Mouse (Mus musculus): ENCODE data around the gene Golga2. TPM values are rescaled to one million over a fixed set of nuclear protein-coding genes. Genes with fewer than 3 reads are reported as not detected.

Gene Golga2
- polyA plus RNA-seq, 1 experiment from 2014 or later = 27.2 TPM

DNA sequence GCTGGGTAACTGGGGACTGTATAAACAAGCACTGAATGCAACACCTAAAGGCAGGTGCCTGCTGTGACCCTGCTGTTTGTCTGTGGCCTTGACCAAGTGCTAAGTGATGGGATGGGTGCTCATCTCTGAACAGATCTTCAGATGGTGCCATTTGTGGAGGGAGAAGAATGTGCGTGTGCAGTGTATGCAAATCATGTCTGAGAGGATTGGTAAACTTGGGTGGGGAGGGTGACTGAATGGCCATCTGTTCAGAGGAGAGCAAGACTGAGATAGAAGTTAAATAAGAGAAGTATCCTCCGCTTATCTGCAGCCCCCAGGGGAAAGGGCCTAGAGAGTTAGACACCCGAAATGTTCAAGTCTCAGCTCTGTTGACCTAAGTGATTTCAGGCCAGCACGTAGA is 12.3 kb downstream of the Golga2 start:
- whole genome bisulfite sequencing = 87% methylated on average over 4 of the region's 4 CpGs
- Histone ChIP-seq H3K9me3 (ENCODE audit: control insufficient read depth, low read length) (no peaks in the 10 kb centered on the region), H3K4me1 (ENCODE audit: control insufficient read depth, insufficient read depth, low read length) (no peaks in the 10 kb centered on the region), H3K27ac (replicated peaks; ENCODE audit: low read depth, low read length) (no peak overlapping the region), H3K4me2 (ENCODE audit: low read depth, low read length) (no peak overlapping the region), H3K36me3 (ENCODE audit: control insufficient read depth, insufficient read depth, low read length) (peaks cover 76% of the 10 kb centered on the region), H3K4me3 (ENCODE audit: low read depth, low read length) (no peak overlapping the region), H3K9ac (ENCODE audit: low read depth, low read length) (no peak overlapping the region), H3K27me3 (replicated peaks; ENCODE audit: control insufficient read depth, insufficient read depth, low read length) (no peaks in the 10 kb centered on the region)
- DNase-seq (ENCODE audit: low spot score) = no peak
- no peak for ATAC-seq (ENCODE audit: low read depth)

DNA sequence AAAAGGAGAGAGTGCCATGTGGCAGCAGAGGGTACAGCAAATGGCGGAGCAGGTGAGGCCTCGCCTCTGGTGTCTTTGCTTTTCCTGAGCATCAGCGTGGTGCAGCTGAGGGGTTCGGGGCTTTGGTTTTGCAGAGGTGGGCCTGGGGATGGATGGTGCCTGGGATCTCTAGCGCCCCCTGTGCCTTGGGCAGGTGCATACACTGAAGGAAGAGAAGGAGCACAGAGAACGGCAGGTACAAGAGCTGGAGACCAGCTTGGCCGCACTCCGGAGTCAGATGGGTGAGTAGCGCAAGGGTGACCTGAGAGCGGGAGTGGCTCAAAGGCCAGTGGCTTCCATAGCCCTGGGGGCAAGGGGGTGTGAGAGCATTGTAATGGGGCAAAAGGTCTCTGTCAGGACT is 15.8 kb downstream of the Golga2 start:
- H3K9ac ChIP-seq (ENCODE audit: low read depth, low read length) = no peak overlapping the region
- H3K4me1 ChIP-seq (ENCODE audit: control insufficient read depth, insufficient read depth, low read length) = no peaks in the 10 kb centered on the region
- no peak overlapping the region for H3K27ac ChIP-seq (replicated peaks; ENCODE audit: low read depth, low read length)
- 93% methylated on average over 9 of the region's 10 CpGs for WGBS
- ATAC-seq (ENCODE audit: low read depth) = no peak
- no peak overlapping the region for H3K4me3 ChIP-seq (ENCODE audit: low read depth, low read length)
- DNase-seq (ENCODE audit: low spot score) = no peak
- H3K9me3 ChIP-seq (ENCODE audit: control insufficient read depth, low read length) = no peaks in the 10 kb centered on the region
- H3K4me2 ChIP-seq (ENCODE audit: low read depth, low read length) = no peak overlapping the region
- peaks cover 99% of the 10 kb centered on the region for H3K36me3 ChIP-seq (ENCODE audit: control insufficient read depth, insufficient read depth, low read length)
- H3K27me3 ChIP-seq (replicated peaks; ENCODE audit: control insufficient read depth, insufficient read depth, low read length) = no peaks in the 10 kb centered on the region

DNA sequence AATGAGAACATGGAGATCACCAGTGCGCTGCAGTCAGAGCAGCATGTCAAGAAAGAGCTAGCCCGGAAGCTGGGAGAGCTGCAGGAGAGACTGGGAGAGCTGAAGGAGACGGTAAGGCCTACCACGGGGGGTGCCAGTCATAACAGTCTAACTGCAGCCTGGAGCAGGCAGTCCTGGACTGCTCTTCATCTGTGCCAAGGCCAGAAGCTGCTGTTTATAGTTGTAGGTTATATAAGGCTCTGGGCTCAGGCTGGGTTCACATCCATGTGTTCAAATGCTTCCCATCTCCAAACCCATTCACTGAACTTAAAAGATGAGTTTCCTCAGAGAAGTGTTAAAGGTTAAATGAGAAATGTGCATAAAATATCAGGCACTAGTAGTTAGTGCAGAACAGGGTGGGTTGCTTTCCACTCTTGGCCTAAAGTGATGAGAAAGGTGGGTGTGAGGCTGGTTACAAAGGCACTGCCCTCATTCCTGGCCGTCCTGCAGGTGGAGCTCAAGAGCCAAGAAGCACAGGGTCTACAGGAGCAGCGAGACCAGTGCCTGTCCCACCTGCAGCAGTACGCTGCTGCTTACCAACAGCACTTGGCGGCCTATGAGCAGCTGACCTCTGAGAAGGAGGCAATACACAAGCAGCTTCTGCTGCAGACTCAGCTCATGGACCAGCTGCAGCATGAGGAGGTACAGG is 17.1 kb downstream of the Golga2 start:
- no peaks in the 10 kb centered on the region for H3K27me3 ChIP-seq (replicated peaks; ENCODE audit: control insufficient read depth, insufficient read depth, low read length)
- WGBS = 55% methylated on average over 8 of the region's 8 CpGs

DNA sequence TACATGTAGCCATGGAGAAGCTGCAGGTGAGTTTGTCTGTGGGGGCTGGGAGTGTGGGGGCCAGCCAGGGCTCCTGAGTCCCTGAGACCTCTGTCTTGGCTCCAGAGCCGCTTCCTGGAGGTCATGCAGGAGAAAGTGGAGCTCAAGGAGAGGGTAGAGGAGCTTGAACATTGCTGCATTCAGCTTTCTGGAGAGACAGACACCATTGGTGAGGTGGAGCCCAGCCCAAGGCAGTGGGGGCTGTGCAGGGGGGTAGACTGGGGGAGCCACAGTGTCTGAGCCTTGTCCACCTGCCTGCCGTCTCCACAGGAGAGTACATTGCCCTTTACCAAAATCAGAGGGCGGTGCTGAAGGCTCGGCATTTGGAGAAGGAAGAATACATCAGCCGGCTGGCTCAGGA is 18.5 kb downstream of the Golga2 start:
- 0 out of 2 replicates have a peak, but pooled peaks cover 7% of the 10 kb centered on the region for H3K4me1 ChIP-seq (ENCODE audit: control insufficient read depth, insufficient read depth, low read length)
- ATAC-seq (ENCODE audit: low read depth) = no peak
- peaks cover 97% of the 10 kb centered on the region for H3K36me3 ChIP-seq (ENCODE audit: control insufficient read depth, insufficient read depth, low read length)
- H3K27me3 ChIP-seq (replicated peaks; ENCODE audit: control insufficient read depth, insufficient read depth, low read length) = no peaks in the 10 kb centered on the region
- no peak overlapping the region for H3K4me3 ChIP-seq (ENCODE audit: low read depth, low read length)
- H3K9me3 ChIP-seq (ENCODE audit: control insufficient read depth, low read length) = no peaks in the 10 kb centered on the region
- H3K27ac ChIP-seq (replicated peaks; ENCODE audit: low read depth, low read length) = no peak overlapping the region
- no peak overlapping the region for H3K9ac ChIP-seq (ENCODE audit: low read depth, low read length)
- H3K4me2 ChIP-seq (ENCODE audit: low read depth, low read length) = no peak overlapping the region
- 84% methylated on average over 4 of the region's 5 CpGs for WGBS
- no peak for DNase-seq (ENCODE audit: low spot score)

More for the DNA sequence above, 17.1 kb downstream of the Golga2 start:
- Histone ChIP-seq H3K36me3 (ENCODE audit: control insufficient read depth, insufficient read depth, low read length) (peaks cover 98% of the 10 kb centered on the region), H3K4me2 (ENCODE audit: low read depth, low read length) (no peak overlapping the region), H3K4me1 (ENCODE audit: control insufficient read depth, insufficient read depth, low read length) (no peaks in the 10 kb centered on the region), H3K4me3 (ENCODE audit: low read depth, low read length) (no peak overlapping the region), H3K9me3 (ENCODE audit: control insufficient read depth, low read length) (no peaks in the 10 kb centered on the region), H3K27ac (replicated peaks; ENCODE audit: low read depth, low read length) (no peak overlapping the region), H3K9ac (ENCODE audit: low read depth, low read length) (no peak overlapping the region)
- DNase-seq (ENCODE audit: low spot score) (peak; percentile 62), ATAC-seq (ENCODE audit: low read depth) (peak; percentile 67)

DNA sequence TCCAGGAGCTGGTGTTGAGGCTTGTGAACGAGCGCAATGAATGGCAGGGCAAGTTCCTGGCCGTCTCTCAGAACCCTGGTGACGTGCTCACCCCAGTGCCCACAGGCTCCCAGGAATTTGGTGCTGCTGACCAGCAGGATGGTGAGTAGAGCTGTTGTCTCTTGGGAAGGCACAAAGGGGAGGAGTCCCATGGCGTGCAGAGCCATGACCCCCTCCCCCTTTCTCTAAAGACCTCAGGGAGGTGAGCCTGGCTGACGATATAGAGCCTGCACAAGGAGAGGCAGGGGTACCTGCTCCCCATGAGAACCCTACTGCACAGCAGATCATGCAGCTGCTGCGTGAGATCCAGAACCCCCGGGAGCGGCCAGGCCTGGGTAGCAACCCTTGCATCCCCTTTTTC is 19.0 kb downstream of the Golga2 start:
- ATAC-seq (ENCODE audit: low read depth) (no peak), DNase-seq (ENCODE audit: low spot score) (no peak)
- H3K4me2 ChIP-seq (ENCODE audit: low read depth, low read length) = no peak overlapping the region
- H3K27ac ChIP-seq (replicated peaks; ENCODE audit: low read depth, low read length) = no peak overlapping the region
- 77% methylated on average over 9 of the region's 9 CpGs for WGBS
- peaks cover 92% of the 10 kb centered on the region for H3K36me3 ChIP-seq (ENCODE audit: control insufficient read depth, insufficient read depth, low read length)
- no peaks in the 10 kb centered on the region for H3K9me3 ChIP-seq (ENCODE audit: control insufficient read depth, low read length)
- H3K27me3 ChIP-seq (replicated peaks; ENCODE audit: control insufficient read depth, insufficient read depth, low read length) = no peaks in the 10 kb centered on the region
- H3K4me3 ChIP-seq (ENCODE audit: low read depth, low read length) = no peak overlapping the region
- H3K9ac ChIP-seq (ENCODE audit: low read depth, low read length) = no peak overlapping the region
- H3K4me1 ChIP-seq (ENCODE audit: control insufficient read depth, insufficient read depth, low read length) = peaks cover 11% of the 10 kb centered on the region; the same call in 1 of the 2 replicates

DNA sequence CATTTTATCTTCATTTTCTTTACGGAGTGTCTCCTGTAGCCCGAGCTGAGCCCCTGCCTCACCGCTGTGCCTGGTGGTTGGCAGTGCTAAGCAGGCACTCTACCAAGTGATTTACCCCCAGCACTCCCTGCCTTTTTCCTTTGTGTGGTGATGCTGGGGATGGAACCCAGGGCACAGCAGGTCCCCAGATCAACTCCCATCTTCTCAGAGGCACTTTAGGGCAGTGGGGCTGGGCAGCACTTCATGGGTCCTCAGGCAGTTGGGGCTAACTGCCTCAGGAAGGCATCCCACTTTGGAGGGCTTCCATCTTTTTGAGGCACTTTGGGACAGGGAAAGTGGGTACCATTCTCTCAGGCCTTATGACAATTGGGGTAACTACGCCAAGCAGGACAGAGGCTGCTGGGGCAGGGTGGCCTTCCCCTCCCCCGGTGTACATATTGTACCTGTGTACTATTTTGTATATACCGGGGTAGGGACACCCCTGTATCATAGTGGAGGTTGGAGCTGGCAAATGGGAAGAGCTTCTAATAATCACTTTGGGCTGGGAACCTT is 20.1 kb downstream of the Golga2 start:
- H3K27ac ChIP-seq (replicated peaks; ENCODE audit: low read depth, low read length) = no peak overlapping the region; the same call in 1 of the 2 replicates
- H3K4me3 ChIP-seq (ENCODE audit: low read depth, low read length) = no peak overlapping the region
- H3K9me3 ChIP-seq (ENCODE audit: control insufficient read depth, low read length) = no peaks in the 10 kb centered on the region
- H3K27me3 ChIP-seq (replicated peaks; ENCODE audit: control insufficient read depth, insufficient read depth, low read length) = no peaks in the 10 kb centered on the region
- ATAC-seq (ENCODE audit: low read depth) (no peak), DNase-seq (ENCODE audit: low spot score) (no peak)
- peaks cover 20% of the 10 kb centered on the region for H3K4me1 ChIP-seq (ENCODE audit: control insufficient read depth, insufficient read depth, low read length)
- 90% methylated on average over 6 of the region's 6 CpGs for WGBS
- H3K4me2 ChIP-seq (ENCODE audit: low read depth, low read length) = no peak overlapping the region
- H3K9ac ChIP-seq (ENCODE audit: low read depth, low read length) = no peak overlapping the region
- H3K36me3 ChIP-seq (ENCODE audit: control insufficient read depth, insufficient read depth, low read length) = peaks cover 81% of the 10 kb centered on the region

DNA sequence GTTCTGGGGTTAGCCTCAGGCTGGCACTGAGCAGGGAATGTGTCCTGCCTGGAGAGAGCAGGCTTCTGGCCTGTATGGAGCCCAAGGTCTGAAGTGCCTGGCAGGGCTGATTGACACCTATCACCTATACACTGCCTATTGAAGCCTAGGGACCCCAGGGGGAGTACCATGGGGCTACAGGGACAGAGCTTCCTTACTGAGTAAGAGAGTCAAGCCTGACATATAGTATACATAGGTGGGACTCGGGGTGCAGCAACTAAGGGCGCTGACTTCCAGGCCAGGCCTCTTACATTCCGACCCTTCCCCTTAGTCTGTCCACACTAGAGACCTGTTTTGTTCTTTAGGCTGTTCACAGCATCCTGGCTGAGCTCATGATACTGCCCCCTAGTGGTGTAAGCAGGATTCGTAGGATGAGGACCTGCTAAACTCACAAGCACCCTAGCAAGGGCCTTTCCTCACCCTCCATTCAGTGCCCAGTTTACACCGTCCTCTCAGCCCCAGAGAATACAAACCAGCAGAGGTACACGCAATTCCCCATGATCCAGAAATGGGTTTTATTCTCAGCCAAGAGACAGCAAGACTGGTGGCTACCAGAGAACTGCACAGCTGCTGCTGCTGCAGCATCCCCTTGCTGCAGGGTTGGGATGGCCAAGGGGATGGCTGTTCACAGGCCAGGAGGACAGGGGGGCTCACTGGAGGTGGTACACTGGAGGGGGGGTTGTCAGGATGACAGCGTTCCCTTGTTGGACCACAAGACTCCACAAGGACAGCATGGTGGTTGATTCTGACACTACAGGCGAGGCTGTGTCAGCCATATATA is 21.0 kb downstream of the Golga2 start:
- H3K9ac ChIP-seq (ENCODE audit: low read depth, low read length) = no peak overlapping the region
- H3K4me3 ChIP-seq (ENCODE audit: low read depth, low read length) = no peak overlapping the region
- ATAC-seq (ENCODE audit: low read depth) = no peak
- H3K36me3 ChIP-seq (ENCODE audit: control insufficient read depth, insufficient read depth, low read length) = peaks cover 80% of the 10 kb centered on the region
- peak; percentile 65 for DNase-seq (ENCODE audit: low spot score)
- no peak overlapping the region for H3K27ac ChIP-seq (replicated peaks; ENCODE audit: low read depth, low read length)
- no peak overlapping the region for H3K4me2 ChIP-seq (ENCODE audit: low read depth, low read length)
- WGBS = 44% methylated on average over 8 of the region's 8 CpGs
- H3K27me3 ChIP-seq (replicated peaks; ENCODE audit: control insufficient read depth, insufficient read depth, low read length) = no peaks in the 10 kb centered on the region
- peaks cover 24% of the 10 kb centered on the region for H3K4me1 ChIP-seq (ENCODE audit: control insufficient read depth, insufficient read depth, low read length)
- no peaks in the 10 kb centered on the region for H3K9me3 ChIP-seq (ENCODE audit: control insufficient read depth, low read length)

DNA sequence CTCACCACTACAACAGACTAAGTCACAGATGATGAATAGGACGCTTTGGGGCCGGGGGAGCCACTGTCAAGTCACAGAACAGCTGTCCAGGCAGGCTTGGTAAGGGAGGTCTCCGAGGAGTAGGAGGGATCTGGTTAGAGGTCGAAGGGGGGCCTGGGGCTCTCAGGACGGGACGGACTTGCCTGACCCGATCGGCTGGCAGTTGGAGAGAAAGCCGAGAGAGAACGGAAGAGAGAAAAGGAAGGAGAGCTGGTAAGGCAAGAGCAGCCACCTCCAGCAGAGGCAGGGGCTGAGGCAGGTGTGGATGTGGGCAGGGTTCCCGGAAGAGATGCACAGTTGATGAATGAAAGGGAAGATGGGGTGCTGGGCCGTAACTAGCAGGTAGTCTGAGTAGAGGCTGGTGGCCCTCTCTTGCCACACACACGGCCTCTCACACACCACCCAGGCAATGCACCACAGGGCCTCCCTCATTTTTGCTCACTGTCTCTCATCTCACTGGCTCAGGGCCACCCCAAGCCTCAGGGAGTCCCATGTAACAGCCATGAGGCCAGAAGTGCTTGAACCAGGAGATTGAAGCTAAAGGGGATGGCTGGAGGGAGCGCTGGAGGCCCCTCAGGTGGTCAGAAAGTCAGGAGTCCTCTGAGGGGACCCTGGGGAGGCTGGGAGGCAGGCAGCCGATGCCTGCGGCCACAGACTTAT is 21.8 kb downstream of the Golga2 start:
- ATAC-seq (ENCODE audit: low read depth) (no peak), DNase-seq (ENCODE audit: low spot score) (no peak)
- H3K4me1 ChIP-seq (ENCODE audit: control insufficient read depth, insufficient read depth, low read length) = peaks cover 24% of the 10 kb centered on the region
- H3K9me3 ChIP-seq (ENCODE audit: control insufficient read depth, low read length) = no peaks in the 10 kb centered on the region
- H3K27ac ChIP-seq (replicated peaks; ENCODE audit: low read depth, low read length) = no peak overlapping the region
- H3K27me3 ChIP-seq (replicated peaks; ENCODE audit: control insufficient read depth, insufficient read depth, low read length) = no peaks in the 10 kb centered on the region
- no peak overlapping the region for H3K4me3 ChIP-seq (ENCODE audit: low read depth, low read length)
- H3K4me2 ChIP-seq (ENCODE audit: low read depth, low read length) = no peak overlapping the region
- peaks cover 72% of the 10 kb centered on the region for H3K36me3 ChIP-seq (ENCODE audit: control insufficient read depth, insufficient read depth, low read length)
- WGBS = 79% methylated on average over 16 of the region's 16 CpGs
- peak overlapping the region; percentile 15; the same call in 1 of the 2 replicates for H3K9ac ChIP-seq (ENCODE audit: low read depth, low read length)

Data from embryonic facial prominence, embryonic 14.5 days (tissue).